Mouse (Mus musculus): ENCODE results near the gene Atoh8. TPM values are rescaled to one million over a fixed set of nuclear protein-coding genes. Genes with fewer than 3 reads are reported as not detected.

The Atoh8 gene
- total RNA-seq, 2 experiments from 2014 or later, result 8.8 to 10.7 TPM

GRCm38 (mm10) chr6:72230875-72231274 lies 4.5 kb downstream of the Atoh8 start:
- DNase-seq (ENCODE audit: low spot score in 2 of 2), result no peak

- no peak for DNase-seq (ENCODE audit: low spot score in 2 of 2)
These were observed 7.6 kb downstream of the Atoh8 start for GRCm38 (mm10) chr6:72227665-72228265.

DNA sequence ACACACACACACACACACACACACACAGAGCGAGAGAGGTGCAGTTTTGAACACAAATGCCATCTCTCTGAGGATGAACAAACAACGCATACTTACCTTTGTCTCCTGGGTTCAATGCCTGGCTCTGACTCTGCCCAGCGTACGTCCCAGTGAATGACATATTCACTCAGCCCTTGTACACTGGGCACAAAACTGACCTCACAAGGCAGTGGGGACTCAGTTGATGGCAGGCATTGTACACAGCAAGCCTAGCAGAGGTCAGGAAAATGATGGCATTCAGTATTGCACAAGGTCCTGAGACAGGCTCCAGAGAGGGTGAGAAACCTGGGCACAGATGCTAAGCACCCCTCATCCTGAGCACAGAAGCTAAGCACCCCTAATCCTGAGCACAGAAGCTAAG lies 8.4 kb downstream of the Atoh8 start:
- no peak for DNase-seq (ENCODE audit: low spot score in 2 of 2)

- no peak for DNase-seq (ENCODE audit: low spot score in 2 of 2)
These were observed 9.7 kb downstream of the Atoh8 start for GRCm38 (mm10) chr6:72225686-72226085.

GRCm38 (mm10) chr6:72223892-72224291 lies 11.5 kb downstream of the Atoh8 start:
- no peak for DNase-seq (ENCODE audit: low spot score in 2 of 2)

- no peak for DNase-seq (ENCODE audit: low spot score in 2 of 2)
These were observed 12.5 kb downstream of the Atoh8 start for GRCm38 (mm10) chr6:72222876-72223275.

- DNase-seq (ENCODE audit: low spot score in 2 of 2), result no peak
These were observed 13.1 kb downstream of the Atoh8 start for GRCm38 (mm10) chr6:72222271-72222724.

DNA sequence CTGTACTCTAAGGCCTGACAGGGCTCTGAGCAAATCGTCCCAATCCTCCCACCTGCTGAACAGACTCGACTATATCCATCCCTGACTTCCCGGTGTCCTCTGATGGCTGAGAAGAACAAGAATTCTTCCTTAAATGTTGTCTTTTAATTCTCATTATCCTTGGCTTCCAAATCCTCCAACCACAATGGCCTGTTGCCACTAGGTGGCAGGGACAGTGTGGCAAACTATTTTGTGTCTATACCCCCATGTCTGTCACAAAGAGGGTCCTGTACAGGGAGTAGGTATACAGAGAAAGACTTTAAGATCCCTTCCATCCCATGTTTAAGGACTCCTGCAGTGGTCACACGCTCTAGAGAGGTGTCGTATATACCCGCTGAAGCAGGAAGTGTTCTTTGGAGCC lies 14.1 kb downstream of the Atoh8 start:
- no peak for DNase-seq (ENCODE audit: low spot score in 2 of 2)

GRCm38 (mm10) chr6:72219549-72219948 lies 15.8 kb downstream of the Atoh8 start:
- peak in 1 of 2 experiments; percentile 42 for DNase-seq (ENCODE audit: low spot score in 2 of 2)

DNA sequence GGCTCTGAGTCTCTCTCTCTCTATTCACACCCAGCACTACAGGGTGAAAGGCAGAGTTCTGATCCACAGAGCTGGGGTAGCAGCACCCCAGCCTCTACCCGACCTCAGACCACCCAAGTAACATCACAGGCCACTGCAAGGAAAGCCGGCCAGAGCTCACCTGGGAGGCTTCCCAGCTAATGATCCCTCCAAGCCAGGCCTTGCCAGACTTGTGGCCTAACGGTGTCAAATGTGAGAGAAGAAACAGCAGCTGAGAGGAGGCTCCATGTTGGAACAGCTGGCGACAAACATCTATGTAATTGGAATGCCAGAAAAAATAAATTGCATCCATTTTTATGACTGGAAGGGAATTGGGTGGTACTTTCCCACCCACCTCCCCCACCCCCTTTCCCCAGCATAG lies 17.1 kb downstream of the Atoh8 start:
- DNase-seq (ENCODE audit: low spot score in 2 of 2), result no peak

- no peak for DNase-seq (ENCODE audit: low spot score in 2 of 2)
These were observed 18.0 kb downstream of the Atoh8 start for GRCm38 (mm10) chr6:72217415-72217784.

- peak; percentile 99 for DNase-seq (ENCODE audit: low spot score in 2 of 2)
These were observed 18.5 kb downstream of the Atoh8 start for GRCm38 (mm10) chr6:72216681-72217414.

GRCm38 (mm10) chr6:72215582-72215981 lies 19.8 kb downstream of the Atoh8 start:
- no peak for DNase-seq (ENCODE audit: low spot score in 2 of 2)

- DNase-seq (ENCODE audit: low spot score in 2 of 2), result no peak
These were observed 24.0 kb downstream of the Atoh8 start for GRCm38 (mm10) chr6:72211360-72211759.

- peak in 1 of 2 experiments; percentile 47 for DNase-seq (ENCODE audit: low spot score in 2 of 2)
These were observed 24.6 kb downstream of the Atoh8 start for GRCm38 (mm10) chr6:72210823-72211222.

GRCm38 (mm10) chr6:72209738-72210137 lies 25.6 kb downstream of the Atoh8 start:
- no peak for DNase-seq (ENCODE audit: low spot score in 2 of 2)

DNA sequence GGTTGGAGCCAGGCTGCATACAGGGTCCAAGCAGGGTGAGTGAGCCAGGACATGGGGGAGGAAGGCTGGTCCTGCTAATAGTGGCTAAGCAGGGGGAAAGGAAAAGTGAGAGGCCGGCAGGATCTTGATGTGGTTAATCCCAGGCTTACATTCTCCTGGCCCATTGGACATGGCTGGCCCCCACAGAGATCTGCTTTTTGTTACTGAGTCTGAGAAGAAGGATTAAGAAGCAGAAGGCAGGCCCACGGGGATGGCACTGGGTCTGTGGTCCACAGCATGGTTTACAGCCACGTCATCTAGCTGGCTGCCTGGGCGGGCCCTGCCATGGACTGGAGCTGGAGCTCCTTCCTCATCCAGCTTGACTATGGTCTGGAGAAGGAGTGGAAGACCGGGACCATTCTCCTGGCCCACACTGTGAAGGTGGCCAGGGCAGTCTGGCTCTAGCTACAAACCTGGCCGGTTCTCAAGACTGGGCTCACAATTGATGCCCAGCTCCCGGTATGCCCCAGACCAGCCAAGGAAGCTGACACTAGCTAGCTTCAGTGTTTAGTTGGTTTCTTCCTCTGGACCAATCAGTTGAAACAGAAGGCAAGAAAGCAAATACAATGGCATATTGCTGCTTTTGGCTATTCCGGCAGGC lies 26.9 kb downstream of the Atoh8 start:
- no peak for DNase-seq (ENCODE audit: low spot score in 2 of 2)

- no peak for DNase-seq (ENCODE audit: low spot score in 2 of 2)
These were observed 29.4 kb downstream of the Atoh8 start for GRCm38 (mm10) chr6:72206021-72206420.

DNA sequence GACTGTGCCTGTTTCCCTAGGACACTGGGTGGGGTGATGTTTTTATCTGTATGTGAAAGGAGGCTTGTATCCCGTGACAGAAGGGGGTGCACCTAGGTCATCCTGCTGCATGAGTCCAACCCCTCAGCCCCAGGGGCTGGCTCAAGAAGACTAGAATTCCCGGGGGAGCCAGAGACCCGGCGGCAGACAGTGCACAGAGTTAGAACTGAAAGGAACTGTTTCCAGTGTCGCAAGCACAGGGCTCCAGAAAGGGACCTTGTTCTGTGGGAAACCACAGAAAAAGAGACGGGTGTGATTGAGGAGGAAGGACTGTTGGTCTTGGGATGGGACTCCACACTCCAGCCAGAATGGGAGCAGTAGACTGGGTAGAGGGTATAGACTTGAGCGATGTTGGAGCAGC lies 30.5 kb downstream of the Atoh8 start:
- no peak for DNase-seq (ENCODE audit: low spot score in 2 of 2)

GRCm38 (mm10) chr6:72203279-72203678 lies 32.1 kb downstream of the Atoh8 start:
- DNase-seq (ENCODE audit: low spot score in 2 of 2), result no peak

DNA sequence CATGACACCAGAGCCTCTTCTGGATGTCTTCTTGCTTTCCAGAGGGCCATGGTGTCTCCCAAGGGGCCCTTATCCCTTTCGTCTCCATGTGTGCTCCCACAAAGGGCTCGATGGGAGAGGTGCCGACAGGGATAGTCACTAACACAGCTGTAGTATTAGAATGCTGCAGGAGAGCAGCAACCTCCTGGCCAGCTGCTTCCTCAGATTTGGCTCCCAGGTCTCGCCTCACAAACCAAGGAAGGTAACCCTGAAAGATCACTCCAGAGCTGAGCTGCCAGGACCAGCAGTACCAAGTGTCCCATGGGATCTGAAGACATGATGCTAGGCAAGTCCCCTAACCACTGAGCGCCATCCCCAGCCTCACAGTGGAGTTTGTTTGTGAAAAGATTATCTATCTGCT lies 32.6 kb downstream of the Atoh8 start:
- DNase-seq (ENCODE audit: low spot score in 2 of 2), result no peak

- peak in 1 of 2 experiments; percentile 51 for DNase-seq (ENCODE audit: low spot score in 2 of 2)
These were observed 34.7 kb downstream of the Atoh8 start for GRCm38 (mm10) chr6:72200595-72201256.
